Mouse (Mus musculus): Measurements from ENCODE around the gene Btbd35f29. TPM values are rescaled to one million over a fixed set of nuclear protein-coding genes. Genes with fewer than 3 reads are reported as not detected.

The Btbd35f29 gene
- total RNA-seq (2023): not detected

DNA sequence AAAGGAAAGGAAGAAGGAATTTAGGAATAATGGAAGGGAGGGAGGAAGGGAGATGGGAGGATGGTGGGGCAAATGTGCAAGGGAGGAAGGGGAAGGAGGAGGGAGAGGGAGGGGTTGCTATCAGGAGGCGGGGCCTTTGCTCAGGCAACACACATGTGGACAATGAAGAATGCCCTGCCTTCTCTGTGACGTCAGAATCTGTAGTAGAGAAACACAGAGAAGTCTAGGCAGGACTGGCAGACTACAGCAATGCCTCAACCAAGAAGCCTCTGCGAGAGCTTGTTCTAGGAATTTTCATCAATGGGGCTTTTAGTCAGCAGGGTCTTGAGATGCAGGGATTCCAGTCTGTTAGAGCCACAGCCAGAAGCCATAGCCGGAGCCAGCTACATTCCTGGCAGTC is at the start of gene Btbd35f29:
Gene Btbd35f29 (plus strand): TSS at position 301 of the 400 bp plus-strand sequence.

Other genes starting within 250 kb of the Btbd35f29 start
- gene Spin2f, start 136.2 kb downstream of the Btbd35f29 start, total RNA-seq (2023): not detected
- gene Btbd35f26, start 218.8 kb downstream of the Btbd35f29 start, total RNA-seq (2023): not detected

All from monocyte, adult 59 days (primary cell).